Mouse (Mus musculus) intestine, embryonic 15.5 days (tissue): ENCODE results near the gene Vash1. TPM values are rescaled to one million over a fixed set of nuclear protein-coding genes. Genes with fewer than 3 reads are reported as not detected.

Experiments
- ATAC-seq: fragments of 200-750 bp; cut with Nextera tagmentation; 2 replicates; pipeline ENCODE4 v1.8.0; 2017; ENCODE audit warnings: moderate TSS enrichment, moderate library complexity
- H3K27ac ChIP-seq: fragments of 300-500 bp; sonication (generic); 2 replicates; pipeline ENCODE4 v1.5.1; 2015; ENCODE audit warnings: mild to moderate bottlenecking, inconsistent platforms
- H3K27me3 ChIP-seq: fragments of 300-500 bp; sonication (generic); replicated peaks from 2 replicates; pipeline ENCODE4 v1.6.1; 2015; ENCODE audit warnings: inconsistent platforms
- H3K36me3 ChIP-seq: fragments of 300-500 bp; sonication (generic); 2 replicates; pipeline ENCODE4 v1.6.1; 2015; ENCODE audit warnings: inconsistent platforms
- H3K4me1 ChIP-seq: fragments of 300-500 bp; sonication (generic); replicated peaks from 2 replicates; pipeline ENCODE4 v1.6.1; 2015; ENCODE audit warnings: inconsistent platforms
- H3K4me2 ChIP-seq: fragments of 300-500 bp; sonication (generic); replicated peaks from 2 replicates; pipeline ENCODE4 v1.6.1; 2015; ENCODE audit warnings: mild to moderate bottlenecking, inconsistent platforms
- H3K4me3 ChIP-seq: fragments of 300-500 bp; sonication (generic); replicated peaks from 2 replicates; pipeline ENCODE4 v1.5.1; 2015; ENCODE audit warnings: inconsistent platforms
- H3K9ac ChIP-seq: fragments of 300-500 bp; sonication (generic); 2 replicates; pipeline ENCODE4 v1.6.1; 2015; ENCODE audit warnings: inconsistent platforms
- H3K9me3 ChIP-seq: fragments of 300-500 bp; sonication (generic); 2 replicates; pipeline ENCODE4 v1.6.1; 2016; ENCODE audit warnings: inconsistent platforms
- WGBS: fragments of 180-500 bp; shearing (Covaris S2); methylation state at CpG from one replicate; pipeline ENCODE4 v1.1.7; 2015; 5-methylcytosine and 5-hydroxymethylcytosine counted together
- polyA plus RNA-seq: library from polyadenylated mRNA; unstranded; fragments of >200 nt; fragmentation: Nextera tagmentation; extraction: Ambion mirVana; gene quantifications from 2 replicates; pipeline ENCODE4 v1.2.1, GENCODE M21; 2015

Gene Vash1
- polyA plus RNA-seq, 1 experiment from 2014 or later, result 9.1 TPM

DNA sequence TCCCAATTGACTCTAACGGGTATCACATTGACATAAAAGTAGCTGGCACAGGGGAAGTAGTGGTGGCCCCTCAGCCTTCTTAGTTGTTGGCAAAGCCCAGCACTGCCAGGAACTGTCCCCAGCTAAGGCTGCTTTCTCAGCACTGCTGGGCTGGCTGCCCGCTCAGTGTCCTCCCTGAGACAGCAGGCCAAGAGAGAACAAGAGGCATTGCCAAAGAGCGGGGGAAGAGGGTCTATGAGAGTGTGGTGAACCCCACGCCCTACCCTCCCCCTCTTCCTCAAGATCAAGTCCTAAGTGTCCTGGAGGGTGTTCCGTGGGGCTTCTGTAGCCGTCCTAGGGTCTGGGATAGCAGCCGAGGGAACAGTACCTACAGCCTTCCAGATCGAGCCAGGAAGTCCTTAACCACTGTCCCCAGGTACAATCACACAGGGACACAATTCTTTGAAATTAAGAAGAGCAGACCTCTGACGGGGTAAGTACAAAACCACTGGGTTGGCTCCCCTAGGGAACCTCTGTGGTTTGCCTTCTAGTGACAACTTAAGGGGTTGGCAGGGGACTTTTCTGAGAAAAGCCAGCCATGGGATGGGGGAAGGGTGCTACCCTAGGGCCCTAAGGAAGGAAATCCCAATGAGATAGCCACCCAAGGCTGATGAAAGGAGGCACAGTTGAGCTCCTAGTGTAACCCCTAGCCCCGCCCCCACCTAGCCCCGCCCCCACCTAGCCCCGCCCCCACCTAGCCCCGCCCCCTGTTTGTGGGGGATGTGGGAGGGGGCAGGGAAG, 8.2 kb downstream of the Vash1 start:
- Histone ChIP-seq H3K4me1 (no peaks in the 10 kb centered on the region), H3K4me3 (no peak overlapping the region), H3K27ac (no peak overlapping the region), H3K9me3 (no peaks in the 10 kb centered on the region), H3K36me3 (no peaks in the 10 kb centered on the region), H3K27me3 (no peaks in the 10 kb centered on the region), H3K9ac (no peak overlapping the region), H3K4me2 (no peak overlapping the region)
- no peak for ATAC-seq
- 60% methylated on average over 13 of the region's 13 CpGs for WGBS

GRCm38 (mm10) chr12:86687445-86687955, 9.0 kb downstream of the Vash1 start:
- H3K27ac ChIP-seq, result no peak overlapping the region
- H3K4me1 ChIP-seq, result 0 out of 2 replicates have a peak, but pooled peaks cover under 1% of the 10 kb centered on the region
- H3K4me2 ChIP-seq, result no peak overlapping the region
- no peak overlapping the region for H3K4me3 ChIP-seq
- ATAC-seq, result peak; percentile 13; the same call in 1 of the 2 replicates
- no peaks in the 10 kb centered on the region for H3K9me3 ChIP-seq
- H3K9ac ChIP-seq, result no peak overlapping the region
- no peaks in the 10 kb centered on the region for H3K36me3 ChIP-seq
- H3K27me3 ChIP-seq, result no peaks in the 10 kb centered on the region
- 71% methylated on average over 4 of the region's 4 CpGs for WGBS

DNA sequence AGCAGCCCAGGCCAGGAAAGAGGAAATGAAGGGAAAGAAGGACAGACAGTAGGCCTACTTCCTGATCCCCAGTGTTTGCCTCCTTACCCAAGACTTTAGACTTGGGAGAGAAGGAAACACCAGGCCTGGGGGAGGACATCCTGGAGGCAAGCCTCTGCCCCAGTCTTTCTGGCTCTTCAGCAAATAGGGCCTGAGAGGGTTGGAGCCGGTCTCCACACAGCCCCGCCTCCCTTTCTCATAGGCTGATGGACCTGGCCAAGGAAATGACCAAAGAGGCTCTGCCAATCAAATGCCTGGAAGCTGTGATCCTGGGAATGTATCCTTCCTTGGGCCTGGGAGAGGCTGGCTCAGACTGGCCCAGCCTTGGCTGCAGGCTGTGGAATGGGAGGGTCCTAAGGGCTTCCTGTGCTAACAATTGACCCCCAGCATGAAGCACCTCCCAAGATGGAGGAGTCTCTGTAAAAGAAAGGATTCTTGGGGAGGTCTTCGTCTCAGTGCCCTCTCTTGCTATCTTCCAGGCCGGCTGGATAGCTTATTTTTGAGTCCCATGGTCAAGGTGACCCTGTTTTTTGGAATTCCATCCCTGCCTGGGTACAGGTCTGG, 9.6 kb downstream of the Vash1 start:
- WGBS, result 80% methylated on average over 4 of the region's 4 CpGs
- Histone ChIP-seq H3K27ac (no peak overlapping the region), H3K9me3 (no peaks in the 10 kb centered on the region), H3K9ac (no peak overlapping the region), H3K4me3 (no peak overlapping the region), H3K36me3 (no peaks in the 10 kb centered on the region), H3K4me1 (peaks cover 6% of the 10 kb centered on the region; the same call in 1 of the 2 replicates), H3K27me3 (no peaks in the 10 kb centered on the region), H3K4me2 (no peak overlapping the region)
- 0 out of 2 replicates have a peak, but pooled peaks have one; percentile 31 for ATAC-seq

DNA sequence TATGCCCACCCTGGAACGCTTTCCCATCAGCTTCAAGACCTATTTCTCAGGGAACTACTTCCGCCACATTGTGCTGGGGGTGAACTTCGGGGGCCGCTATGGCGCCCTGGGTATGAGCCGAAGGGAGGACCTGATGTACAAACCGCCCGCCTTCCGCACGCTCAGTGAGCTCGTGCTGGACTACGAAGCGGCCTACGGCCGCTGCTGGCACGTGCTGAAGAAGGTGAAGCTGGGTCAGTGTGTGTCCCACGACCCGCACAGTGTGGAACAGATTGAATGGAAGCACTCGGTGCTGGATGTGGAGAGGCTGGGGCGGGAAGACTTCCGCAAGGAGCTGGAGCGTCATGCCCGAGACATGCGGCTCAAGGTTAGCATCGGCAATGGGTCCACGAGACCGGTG, 10.4 kb downstream of the Vash1 start:
- no peak for ATAC-seq
- Histone ChIP-seq H3K4me3 (no peak overlapping the region), H3K27ac (no peak overlapping the region), H3K9me3 (no peaks in the 10 kb centered on the region), H3K9ac (no peak overlapping the region; the same call in 1 of the 2 replicates), H3K4me1 (peaks cover 6% of the 10 kb centered on the region; the same call in 1 of the 2 replicates), H3K4me2 (no peak overlapping the region), H3K27me3 (no peaks in the 10 kb centered on the region), H3K36me3 (no peaks in the 10 kb centered on the region)
- WGBS, result 95% methylated on average over 27 of the region's 27 CpGs

DNA sequence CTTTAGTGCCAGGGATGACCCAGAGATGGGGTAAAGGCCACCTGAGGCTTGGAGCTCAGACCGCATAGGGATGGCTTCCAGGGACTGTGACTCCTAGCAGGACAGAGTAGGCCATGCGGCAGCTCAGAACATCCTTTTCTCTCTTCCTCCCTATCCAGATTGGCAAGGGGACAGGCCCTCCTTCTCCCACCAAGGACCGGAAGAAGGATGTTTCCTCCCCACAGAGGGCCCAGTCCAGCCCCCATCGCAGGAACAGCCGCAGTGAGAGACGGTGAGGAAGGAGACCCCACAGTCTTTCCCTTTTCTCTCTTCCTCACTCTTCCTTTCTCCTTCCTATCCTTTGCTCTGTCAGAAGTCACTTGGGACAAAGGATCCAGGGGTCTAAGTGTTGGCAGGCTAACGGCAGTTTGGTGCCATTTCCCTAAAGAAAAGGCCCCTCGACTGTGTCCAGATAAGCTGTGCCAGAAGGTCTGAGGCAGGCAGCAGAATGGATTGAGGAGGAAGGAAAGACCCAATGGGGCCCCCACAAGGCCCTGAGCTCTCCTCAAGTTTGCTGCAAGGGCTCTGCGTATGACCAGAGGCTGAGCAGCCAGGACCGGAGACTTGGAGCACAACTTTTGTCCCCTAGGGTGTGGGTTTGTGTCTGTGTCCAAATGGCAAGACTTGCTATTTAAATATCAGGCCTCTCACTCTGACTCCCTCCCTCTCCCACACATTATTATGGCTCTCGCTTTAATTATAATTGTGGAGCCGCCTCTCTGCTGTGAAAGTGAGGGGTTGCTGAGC, 12.4 kb downstream of the Vash1 start:
- no peaks in the 10 kb centered on the region for H3K27me3 ChIP-seq
- no peak overlapping the region for H3K9ac ChIP-seq
- H3K4me3 ChIP-seq, result no peak overlapping the region
- no peak for ATAC-seq
- H3K4me2 ChIP-seq, result no peak overlapping the region
- H3K4me1 ChIP-seq, result peaks cover 6% of the 10 kb centered on the region; the same call in 1 of the 2 replicates
- no peaks in the 10 kb centered on the region for H3K9me3 ChIP-seq
- no peak overlapping the region for H3K27ac ChIP-seq
- H3K36me3 ChIP-seq, result no peaks in the 10 kb centered on the region
- WGBS, result 80% methylated on average over 12 of the region's 12 CpGs

- ATAC-seq, result no peak
- H3K9me3 ChIP-seq, result no peaks in the 10 kb centered on the region
- H3K9ac ChIP-seq, result no peak overlapping the region
- no peaks in the 10 kb centered on the region for H3K36me3 ChIP-seq
- H3K27ac ChIP-seq, result no peak overlapping the region
- WGBS, result 52% methylated on average over 5 of the region's 5 CpGs
- H3K27me3 ChIP-seq, result no peaks in the 10 kb centered on the region
- no peak overlapping the region for H3K4me2 ChIP-seq
- H3K4me3 ChIP-seq, result no peak overlapping the region
- peaks cover 6% of the 10 kb centered on the region; the same call in 1 of the 2 replicates for H3K4me1 ChIP-seq
Measured at GRCm38 (mm10) chr12:86692471-86693356, 14.2 kb downstream of the Vash1 start.

GRCm38 (mm10) chr12:86693389-86693788, 14.9 kb downstream of the Vash1 start:
- no peak overlapping the region for H3K27ac ChIP-seq
- H3K36me3 ChIP-seq, result no peaks in the 10 kb centered on the region
- no peaks in the 10 kb centered on the region for H3K27me3 ChIP-seq
- no peak overlapping the region for H3K4me2 ChIP-seq
- no peak overlapping the region for H3K4me3 ChIP-seq
- H3K4me1 ChIP-seq, result peaks cover 6% of the 10 kb centered on the region; the same call in 1 of the 2 replicates
- no peaks in the 10 kb centered on the region for H3K9me3 ChIP-seq
- no peak for ATAC-seq
- no peak overlapping the region for H3K9ac ChIP-seq

DNA sequence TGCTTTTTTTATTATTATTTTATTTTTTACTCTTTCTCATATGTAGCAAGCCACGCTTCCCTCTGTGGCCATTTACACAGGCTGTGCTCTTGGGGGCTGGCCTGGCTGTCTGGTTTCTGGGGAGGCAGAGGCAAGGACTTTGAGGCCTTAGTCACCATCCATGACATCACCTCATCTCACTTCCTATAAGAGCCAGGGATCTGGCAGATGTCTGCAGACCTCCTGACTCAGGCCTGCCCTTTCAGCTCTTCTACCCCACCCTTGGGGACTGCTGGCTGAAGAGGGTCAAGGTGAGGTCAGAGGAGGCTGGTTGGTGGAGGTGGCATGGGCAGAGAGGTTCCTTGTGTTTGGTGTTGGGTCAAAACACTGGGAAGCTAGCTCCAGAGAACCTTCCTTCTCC, 15.9 kb downstream of the Vash1 start:
- ATAC-seq, result peak; percentile 36; the same call in 1 of the 2 replicates
- Histone ChIP-seq H3K4me2 (no peak overlapping the region), H3K9me3 (no peaks in the 10 kb centered on the region), H3K9ac (no peak overlapping the region), H3K4me1 (peaks cover 6% of the 10 kb centered on the region; the same call in 1 of the 2 replicates), H3K36me3 (no peaks in the 10 kb centered on the region), H3K27me3 (no peaks in the 10 kb centered on the region), H3K4me3 (no peak overlapping the region), H3K27ac (no peak overlapping the region)
- 86% methylated on average over 1 of the region's 1 CpGs for WGBS

- WGBS, result 65% methylated on average over 2 of the region's 2 CpGs
- Histone ChIP-seq H3K27me3 (no peaks in the 10 kb centered on the region), H3K4me1 (peaks cover 4% of the 10 kb centered on the region), H3K9me3 (no peaks in the 10 kb centered on the region), H3K9ac (no peak overlapping the region), H3K27ac (no peak overlapping the region), H3K4me3 (no peak overlapping the region), H3K36me3 (no peaks in the 10 kb centered on the region), H3K4me2 (no peak overlapping the region)
- no peak for ATAC-seq
Measured at GRCm38 (mm10) chr12:86697996-86698395, 19.5 kb downstream of the Vash1 start.

DNA sequence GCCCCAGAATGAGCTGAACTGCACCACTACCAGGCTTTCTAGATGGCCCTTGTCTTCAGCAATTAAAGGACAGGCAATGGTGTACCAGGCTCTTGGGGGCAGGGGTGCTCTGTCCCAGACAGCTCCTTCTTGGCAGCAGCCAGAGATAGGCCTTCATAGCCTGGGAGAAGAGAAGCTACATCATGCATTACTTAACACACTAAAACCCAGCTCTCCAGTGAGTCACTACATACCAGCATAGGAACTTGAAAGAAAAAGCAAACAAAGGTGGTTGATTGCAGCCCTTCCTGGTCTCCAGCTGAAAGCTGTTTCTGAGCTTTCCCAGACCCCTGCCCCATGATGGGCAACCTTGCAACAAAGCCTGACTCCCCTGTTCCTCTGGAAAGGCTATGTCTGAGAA, 20.0 kb downstream of the Vash1 start:
- H3K9me3 ChIP-seq, result no peaks in the 10 kb centered on the region
- H3K4me1 ChIP-seq, result peaks cover 3% of the 10 kb centered on the region; the same call in 1 of the 2 replicates
- H3K4me2 ChIP-seq, result no peak overlapping the region
- H3K27me3 ChIP-seq, result no peaks in the 10 kb centered on the region
- no peak overlapping the region for H3K27ac ChIP-seq
- H3K9ac ChIP-seq, result no peak overlapping the region
- no peaks in the 10 kb centered on the region for H3K36me3 ChIP-seq
- ATAC-seq, result no peak
- H3K4me3 ChIP-seq, result no peak overlapping the region
